Mouse (Mus musculus): ENCODE data around the gene Megf9. TPM values are rescaled to one million over a fixed set of nuclear protein-coding genes. Genes with fewer than 3 reads are reported as not detected.

Gene Megf9
- polyA plus RNA-seq, 1 experiment = 8.9 TPM

- 40% methylated on average over 3 of the region's 3 CpGs for WGBS
- Histone ChIP-seq H3K27ac (ENCODE audit: insufficient read depth, low read depth, low read length) (no peak overlapping the region), H3K36me3 (ENCODE audit: control insufficient read depth, insufficient read depth, low read length) (no peaks in the 10 kb centered on the region), H3K27me3 (replicated peaks; ENCODE audit: control insufficient read depth, insufficient read depth, low read length) (no peaks in the 10 kb centered on the region), H3K4me1 (ENCODE audit: control insufficient read depth, insufficient read depth, low read length) (no peaks in the 10 kb centered on the region), H3K4me3 (ENCODE audit: insufficient read depth, low read depth, low read length) (no peak overlapping the region)
- peak; percentile 27 for DNase-seq
- TF ChIP-seq CTCF (conservative IDR thresholded peaks at IDR 0.05; ENCODE audit: insufficient read depth, insufficient read length, low read depth, low read length) = no peak
- TF ChIP-seq POLR2A (IDR thresholded peaks at IDR 0.05; ENCODE audit: low read depth, low read length) = no peak
Measured at GRCm38 (mm10) chr4:70488415-70488814, 46.4 kb downstream of the Megf9 start.

- no peak for DNase-seq
- 76% methylated on average over 2 of the region's 2 CpGs for WGBS
- Histone ChIP-seq H3K36me3 (ENCODE audit: control insufficient read depth, insufficient read depth, low read length) (no peaks in the 10 kb centered on the region), H3K4me3 (ENCODE audit: insufficient read depth, low read depth, low read length) (no peak overlapping the region), H3K27ac (ENCODE audit: insufficient read depth, low read depth, low read length) (no peak overlapping the region), H3K4me1 (ENCODE audit: control insufficient read depth, insufficient read depth, low read length) (no peaks in the 10 kb centered on the region), H3K27me3 (replicated peaks; ENCODE audit: control insufficient read depth, insufficient read depth, low read length) (no peaks in the 10 kb centered on the region)
- no peak for TF ChIP-seq POLR2A (IDR thresholded peaks at IDR 0.05; ENCODE audit: low read depth, low read length)
- no peak for TF ChIP-seq CTCF (conservative IDR thresholded peaks at IDR 0.05; ENCODE audit: insufficient read depth, insufficient read length, low read depth, low read length)
Measured at GRCm38 (mm10) chr4:70484134-70484533, 50.7 kb downstream of the Megf9 start.

- Histone ChIP-seq H3K27ac (ENCODE audit: insufficient read depth, low read depth, low read length) (no peak overlapping the region), H3K4me3 (ENCODE audit: insufficient read depth, low read depth, low read length) (no peak overlapping the region), H3K27me3 (replicated peaks; ENCODE audit: control insufficient read depth, insufficient read depth, low read length) (no peaks in the 10 kb centered on the region), H3K36me3 (ENCODE audit: control insufficient read depth, insufficient read depth, low read length) (no peaks in the 10 kb centered on the region), H3K4me1 (ENCODE audit: control insufficient read depth, insufficient read depth, low read length) (no peaks in the 10 kb centered on the region)
- 52% methylated on average over 4 of the region's 4 CpGs for WGBS
- no peak for DNase-seq
- no peak for TF ChIP-seq CTCF (conservative IDR thresholded peaks at IDR 0.05; ENCODE audit: insufficient read depth, insufficient read length, low read depth, low read length)
- TF ChIP-seq POLR2A (IDR thresholded peaks at IDR 0.05; ENCODE audit: low read depth, low read length) = no peak
Measured at GRCm38 (mm10) chr4:70481931-70482330, 52.9 kb downstream of the Megf9 start.

- no peaks in the 10 kb centered on the region for H3K36me3 ChIP-seq (ENCODE audit: control insufficient read depth, insufficient read depth, low read length)
- WGBS = 75% methylated on average over 2 of the region's 2 CpGs
- no peaks in the 10 kb centered on the region for H3K27me3 ChIP-seq (replicated peaks; ENCODE audit: control insufficient read depth, insufficient read depth, low read length)
- H3K27ac ChIP-seq (ENCODE audit: insufficient read depth, low read depth, low read length) = no peak overlapping the region
- TF ChIP-seq POLR2A (IDR thresholded peaks at IDR 0.05; ENCODE audit: low read depth, low read length) (no peak), CTCF (conservative IDR thresholded peaks at IDR 0.05; ENCODE audit: insufficient read depth, insufficient read length, low read depth, low read length) (no peak)
- H3K4me1 ChIP-seq (ENCODE audit: control insufficient read depth, insufficient read depth, low read length) = no peaks in the 10 kb centered on the region
- H3K4me3 ChIP-seq (ENCODE audit: insufficient read depth, low read depth, low read length) = no peak overlapping the region
- no peak for DNase-seq
Measured at GRCm38 (mm10) chr4:70471398-70471797, 63.4 kb downstream of the Megf9 start.

GRCm38 (mm10) chr4:70465921-70466689 lies 68.7 kb downstream of the Megf9 start:
- no peak for TF ChIP-seq CTCF (conservative IDR thresholded peaks at IDR 0.05; ENCODE audit: insufficient read depth, insufficient read length, low read depth, low read length)
- no peak for TF ChIP-seq POLR2A (IDR thresholded peaks at IDR 0.05; ENCODE audit: low read depth, low read length)
- no peak for DNase-seq
- Histone ChIP-seq H3K4me1 (ENCODE audit: control insufficient read depth, insufficient read depth, low read length) (no peaks in the 10 kb centered on the region), H3K27me3 (replicated peaks; ENCODE audit: control insufficient read depth, insufficient read depth, low read length) (no peaks in the 10 kb centered on the region), H3K27ac (ENCODE audit: insufficient read depth, low read depth, low read length) (no peak overlapping the region), H3K4me3 (ENCODE audit: insufficient read depth, low read depth, low read length) (no peak overlapping the region), H3K36me3 (ENCODE audit: control insufficient read depth, insufficient read depth, low read length) (no peaks in the 10 kb centered on the region)
- WGBS = 81% methylated on average over 1 of the region's 1 CpGs

- no peak for DNase-seq
- Histone ChIP-seq H3K27me3 (replicated peaks; ENCODE audit: control insufficient read depth, insufficient read depth, low read length) (no peaks in the 10 kb centered on the region), H3K4me3 (ENCODE audit: insufficient read depth, low read depth, low read length) (no peak overlapping the region), H3K27ac (ENCODE audit: insufficient read depth, low read depth, low read length) (no peak overlapping the region), H3K4me1 (ENCODE audit: control insufficient read depth, insufficient read depth, low read length) (no peaks in the 10 kb centered on the region), H3K36me3 (ENCODE audit: control insufficient read depth, insufficient read depth, low read length) (no peaks in the 10 kb centered on the region)
- 66% methylated on average over 2 of the region's 2 CpGs for WGBS
- no peak for TF ChIP-seq CTCF (conservative IDR thresholded peaks at IDR 0.05; ENCODE audit: insufficient read depth, insufficient read length, low read depth, low read length)
- TF ChIP-seq POLR2A (IDR thresholded peaks at IDR 0.05; ENCODE audit: low read depth, low read length) = no peak
Measured at GRCm38 (mm10) chr4:70463302-70463701, 71.5 kb downstream of the Megf9 start.

GRCm38 (mm10) chr4:70461416-70461815 lies 73.4 kb downstream of the Megf9 start:
- no peak overlapping the region for H3K27ac ChIP-seq (ENCODE audit: insufficient read depth, low read depth, low read length)
- no peak for TF ChIP-seq POLR2A (IDR thresholded peaks at IDR 0.05; ENCODE audit: low read depth, low read length)
- no peak for TF ChIP-seq CTCF (conservative IDR thresholded peaks at IDR 0.05; ENCODE audit: insufficient read depth, insufficient read length, low read depth, low read length)
- no peaks in the 10 kb centered on the region for H3K36me3 ChIP-seq (ENCODE audit: control insufficient read depth, insufficient read depth, low read length)
- no peaks in the 10 kb centered on the region for H3K4me1 ChIP-seq (ENCODE audit: control insufficient read depth, insufficient read depth, low read length)
- no peaks in the 10 kb centered on the region for H3K27me3 ChIP-seq (replicated peaks; ENCODE audit: control insufficient read depth, insufficient read depth, low read length)
- DNase-seq = no peak
- H3K4me3 ChIP-seq (ENCODE audit: insufficient read depth, low read depth, low read length) = no peak overlapping the region

Data from kidney, adult 2 months (tissue).